Mouse (Mus musculus) T-helper 2 cell (primary cell): ENCODE data around the gene Eva1c.

Experiments
- in situ Hi-C: fragments of 300-600 bp; cut with MboI, MseI; formaldehyde crosslinking; loops from one replicate; pipeline ENCODE4 v1.15.1; 2025; ENCODE audit warnings: high pct_unique_total_duplicates

Eva1c gene

GRCm38 (mm10) chr16:90910855-90911533 lies 84.5 kb downstream of the Eva1c start:
- in situ Hi-C loops = no loop called here

- in situ Hi-C loops = no loop called here
Measured at GRCm38 (mm10) chr16:90911766-90912165, 85.2 kb downstream of the Eva1c start.

GRCm38 (mm10) chr16:90916040-90916481 lies 89.5 kb downstream of the Eva1c start:
- in situ Hi-C loops = no loop called here

GRCm38 (mm10) chr16:90917156-90917555 lies 90.6 kb downstream of the Eva1c start:
- in situ Hi-C loops = no loop called here

GRCm38 (mm10) chr16:90921471-90922159 lies 95.1 kb downstream of the Eva1c start:
- in situ Hi-C loops = loop anchor here (10.0 kb wide), 1 partner anchor 547 kb away; no protein-coding TSS in a partner anchor

GRCm38 (mm10) chr16:90924606-90925370 lies 98.3 kb downstream of the Eva1c start:
- in situ Hi-C loops = loop anchor here (10.0 kb wide), 1 partner anchor 550 kb away; no protein-coding TSS in a partner anchor

- in situ Hi-C loops = loop anchor here (10.0 kb wide), 1 partner anchor 551 kb away; no protein-coding TSS in a partner anchor
Measured at GRCm38 (mm10) chr16:90925461-90925860, 98.9 kb downstream of the Eva1c start.

GRCm38 (mm10) chr16:90927446-90927845 lies 100.9 kb downstream of the Eva1c start:
- in situ Hi-C loops = loop anchor here (10.0 kb wide), 1 partner anchor 553 kb away; no protein-coding TSS in a partner anchor

GRCm38 (mm10) chr16:90933534-90934176 lies 107.1 kb downstream of the Eva1c start:
- in situ Hi-C loops = no loop called here

- in situ Hi-C loops = no loop called here
Measured at GRCm38 (mm10) chr16:90934193-90934686, 107.7 kb downstream of the Eva1c start.

GRCm38 (mm10) chr16:90934687-90935328 lies 108.3 kb downstream of the Eva1c start, which contains the start of gene Cfap298:
Gene Cfap298, minus strand, starts transcription at chr16:90935114.
- in situ Hi-C loops = no loop called here

- in situ Hi-C loops = no loop called here
Measured at GRCm38 (mm10) chr16:90941246-90941645, 114.7 kb downstream of the Eva1c start.

GRCm38 (mm10) chr16:90946977-90947376 lies 120.5 kb downstream of the Eva1c start:
- in situ Hi-C loops = loop anchor here (5.0 kb wide), 1 partner anchor 130 kb away; no protein-coding TSS in a partner anchor

- in situ Hi-C loops = no loop called here
Measured at GRCm38 (mm10) chr16:90950354-90950963, 123.9 kb downstream of the Eva1c start.

- in situ Hi-C loops = no loop called here
Measured at GRCm38 (mm10) chr16:90953147-90953546, 126.6 kb downstream of the Eva1c start.

GRCm38 (mm10) chr16:90953770-90954169 lies 127.3 kb downstream of the Eva1c start:
- in situ Hi-C loops = no loop called here
